Mouse (Mus musculus) liver, embryonic 16.5 days (tissue): ENCODE results near the gene Cdkn2a. TPM values are rescaled to one million over a fixed set of nuclear protein-coding genes. Genes with fewer than 3 reads are reported as not detected.
A peak's percentile ranks its signal among the peaks of the same experiment; 100 is the strongest.

Experiments used
- ATAC-seq: fragments of 200-750 bp; cut with Nextera tagmentation; 2 replicates; pipeline ENCODE4 v1.8.0; 2017; ENCODE audit warnings: low read depth, mild to moderate bottlenecking, moderate number of reproducible peaks, moderate library complexity
- H3K27ac ChIP-seq: fragments of 300-500 bp; sonication (generic); 2 replicates; pipeline ENCODE4 v1.5.1; 2014; ENCODE audit warnings: mild to moderate bottlenecking, low read length
- H3K27me3 ChIP-seq: fragments of 300-500 bp; sonication (generic); 2 replicates; pipeline ENCODE4 v1.6.1; 2014; ENCODE audit warnings: low read depth, low read length, mixed read lengths; ENCODE audit not compliant: control insufficient read depth, insufficient read depth
- H3K36me3 ChIP-seq: fragments of 300-500 bp; sonication (generic); 2 replicates; pipeline ENCODE4 v1.6.1; 2014; ENCODE audit warnings: mild to moderate bottlenecking; ENCODE audit not compliant: control insufficient read depth, insufficient read depth
- H3K4me1 ChIP-seq: fragments of 300-500 bp; sonication (generic); 2 replicates; pipeline ENCODE4 v1.6.1; 2014; ENCODE audit warnings: low read depth, low read length, mixed read lengths; ENCODE audit not compliant: control insufficient read depth
- H3K4me2 ChIP-seq: fragments of 300-500 bp; sonication (generic); 2 replicates; pipeline ENCODE4 v1.6.1; 2014; ENCODE audit warnings: low read depth, low read length, mixed read lengths
- H3K4me3 ChIP-seq: fragments of 300-500 bp; sonication (generic); 2 replicates; pipeline ENCODE4 v1.5.1; 2014; ENCODE audit warnings: low read depth, mild to moderate bottlenecking, low read length
- H3K9ac ChIP-seq: fragments of 300-500 bp; sonication (generic); 2 replicates; pipeline ENCODE4 v1.6.1; 2014; ENCODE audit warnings: low read depth, low read length
- H3K9me3 ChIP-seq: fragments of 300-500 bp; sonication (generic); replicated peaks from 2 replicates; pipeline ENCODE4 v1.6.1; 2016; ENCODE audit warnings: low read length; ENCODE audit not compliant: control insufficient read depth
- WGBS: fragments of 180-500 bp; shearing (Covaris S2); extraction: QIAGEN DNeasy Blood & Tissue Kit; methylation state at CpG from one replicate; pipeline ENCODE4 v1.1.7; 2014; ENCODE audit not compliant: insufficient replicate concordance; 5-methylcytosine and 5-hydroxymethylcytosine counted together
- polyA plus RNA-seq: library from polyadenylated mRNA; unstranded; fragments of >200 nt; fragmentation: Nextera tagmentation; extraction: Ambion mirVana; gene quantifications from 2 replicates; pipeline ENCODE4 v1.2.1, GENCODE M21; 2015

The Cdkn2a gene
- polyA plus RNA-seq: not detected in 2 replicates

- Histone ChIP-seq H3K4me3 (peak within 1 kb of the TSS; percentile 65), H3K27ac (no peak within 1 kb of the TSS), H3K27me3 (peaks cover 79% of the 10 kb centered on the region), H3K36me3 (no peaks in the 10 kb centered on the region), H3K4me1 (no peaks in the 10 kb centered on the region; the same call in 1 of the 2 replicates), H3K4me2 (peak within 1 kb of the TSS; percentile 76), H3K9ac (no peak within 1 kb of the TSS), H3K9me3 (no peaks in the 10 kb centered on the region)
- WGBS: under 1% methylated on average over 109 of the region's 117 CpGs
- ATAC-seq: peak; percentile 55
These were observed at the start of gene Cdkn2a for GRCm38 (mm10) chr4:89294486-89295440. TSS of gene Cdkn2a (minus strand) at chr4:89294653.

- Histone ChIP-seq H3K9me3 (no peaks in the 10 kb centered on the region), H3K4me1 (peaks cover 5% of the 10 kb centered on the region), H3K4me3 (no peak overlapping the region), H3K4me2 (no peak overlapping the region), H3K9ac (no peak overlapping the region), H3K27ac (no peak overlapping the region), H3K27me3 (peaks cover 32% of the 10 kb centered on the region), H3K36me3 (no peaks in the 10 kb centered on the region)
- ATAC-seq: no peak
- 12% methylated on average over 13 of the region's 13 CpGs for WGBS
These were observed 19.0 kb upstream of the Cdkn2a start for GRCm38 (mm10) chr4:89313461-89313860.

- peak within 1 kb of the TSS; percentile 86 for H3K4me2 ChIP-seq
- H3K27ac ChIP-seq: no peak within 1 kb of the TSS
- no peaks in the 10 kb centered on the region for H3K9me3 ChIP-seq
- peaks cover 5% of the 10 kb centered on the region for H3K4me1 ChIP-seq
- peak within 1 kb of the TSS; percentile 24 for H3K9ac ChIP-seq
- no peaks in the 10 kb centered on the region for H3K36me3 ChIP-seq
- WGBS: under 1% methylated on average over 61 of the region's 61 CpGs
- peaks cover 60% of the 10 kb centered on the region for H3K27me3 ChIP-seq
- peak within 1 kb of the TSS; percentile 62 for H3K4me3 ChIP-seq
- ATAC-seq: peak; percentile 89
These were observed 16.2 kb upstream of the Cdkn2a start, which contains the start of gene Cdkn2b for GRCm38 (mm10) chr4:89310491-89311254. TSS of gene Cdkn2b (minus strand) at chr4:89311039.

- peaks cover 65% of the 10 kb centered on the region for H3K27me3 ChIP-seq
- H3K4me1 ChIP-seq: peaks cover 5% of the 10 kb centered on the region
- no peaks in the 10 kb centered on the region for H3K9me3 ChIP-seq
- peak overlapping the region; percentile 86 for H3K4me2 ChIP-seq
- ATAC-seq: no peak
- peak overlapping the region; percentile 62 for H3K4me3 ChIP-seq
- H3K27ac ChIP-seq: no peak overlapping the region
- no peaks in the 10 kb centered on the region for H3K36me3 ChIP-seq
- WGBS: 5% methylated on average over 11 of the region's 11 CpGs
- no peak overlapping the region for H3K9ac ChIP-seq
These were observed 15.5 kb upstream of the Cdkn2a start for GRCm38 (mm10) chr4:89309996-89310395.

- Histone ChIP-seq H3K36me3 (no peaks in the 10 kb centered on the region), H3K27me3 (peaks cover 80% of the 10 kb centered on the region), H3K27ac (no peak overlapping the region), H3K4me2 (no peak overlapping the region), H3K9ac (no peak overlapping the region), H3K9me3 (no peaks in the 10 kb centered on the region), H3K4me3 (no peak overlapping the region), H3K4me1 (peaks cover 5% of the 10 kb centered on the region)
- ATAC-seq: no peak
- WGBS: 11% methylated on average over 3 of the region's 3 CpGs
These were observed 13.5 kb upstream of the Cdkn2a start for GRCm38 (mm10) chr4:89308001-89308400.

GRCm38 (mm10) chr4:89306798-89307365 lies 12.4 kb upstream of the Cdkn2a start:
- Histone ChIP-seq H3K27ac (no peak overlapping the region), H3K36me3 (no peaks in the 10 kb centered on the region), H3K27me3 (peaks cover 86% of the 10 kb centered on the region), H3K4me3 (no peak overlapping the region), H3K9me3 (no peaks in the 10 kb centered on the region), H3K4me2 (no peak overlapping the region), H3K9ac (no peak overlapping the region), H3K4me1 (peaks cover 5% of the 10 kb centered on the region)
- ATAC-seq: no peak
- WGBS: under 1% methylated on average over 25 of the region's 25 CpGs

- H3K27me3 ChIP-seq: peaks cover 83% of the 10 kb centered on the region
These were observed 11.2 kb upstream of the Cdkn2a start for GRCm38 (mm10) chr4:89305691-89306090.

GRCm38 (mm10) chr4:89303281-89303995 lies 9.0 kb upstream of the Cdkn2a start:
- H3K27me3 ChIP-seq: peaks cover 77% of the 10 kb centered on the region

More at GRCm38 (mm10) chr4:89305691-89306090, 11.2 kb upstream of the Cdkn2a start:
- no peak overlapping the region for H3K9ac ChIP-seq
- H3K36me3 ChIP-seq: no peaks in the 10 kb centered on the region
- peaks cover 2% of the 10 kb centered on the region; the same call in 1 of the 2 replicates for H3K4me1 ChIP-seq
- H3K4me2 ChIP-seq: no peak overlapping the region
- no peak overlapping the region for H3K4me3 ChIP-seq
- no peak overlapping the region for H3K27ac ChIP-seq
- H3K9me3 ChIP-seq: no peaks in the 10 kb centered on the region
- WGBS: 3% methylated on average over 3 of the region's 3 CpGs
- no peak for ATAC-seq

More at GRCm38 (mm10) chr4:89303281-89303995, 9.0 kb upstream of the Cdkn2a start:
- H3K9me3 ChIP-seq: no peaks in the 10 kb centered on the region
- WGBS: 3% methylated on average over 14 of the region's 14 CpGs
- H3K27ac ChIP-seq: no peak overlapping the region
- no peak for ATAC-seq
- H3K4me2 ChIP-seq: no peak overlapping the region
- H3K4me1 ChIP-seq: no peaks in the 10 kb centered on the region
- H3K4me3 ChIP-seq: no peak overlapping the region
- no peaks in the 10 kb centered on the region for H3K36me3 ChIP-seq
- no peak overlapping the region for H3K9ac ChIP-seq
